Mouse (Mus musculus): ENCODE results near the gene Atp5c1. TPM values are rescaled to one million over a fixed set of nuclear protein-coding genes. Genes with fewer than 3 reads are reported as not detected.

Gene Atp5c1
- polyA plus RNA-seq, 1 experiment = 116 TPM

GRCm38 (mm10) chr2:10008593-10008992, 71.7 kb downstream of the Atp5c1 start:
- Histone ChIP-seq H3K4me1 (ENCODE audit: control insufficient read depth, insufficient read depth, insufficient read length) (peaks cover 2% of the 10 kb centered on the region; the same call in 1 of the 2 replicates), H3K27me3 (ENCODE audit: control insufficient read depth, insufficient read depth, low read length) (no peaks in the 10 kb centered on the region), H3K36me3 (ENCODE audit: control insufficient read depth, insufficient read depth, low read length) (no peaks in the 10 kb centered on the region), H3K4me3 (ENCODE audit: extremely low read depth, insufficient read depth, insufficient read length) (no peak overlapping the region), H3K27ac (ENCODE audit: insufficient read depth, low read length) (no peak overlapping the region)
- no peak for DNase-seq (ENCODE audit: low read depth in 1 of 2, low spot score in 2 of 2)
- TF ChIP-seq CTCF (IDR thresholded peaks at IDR 0.05; ENCODE audit: extremely low read depth, insufficient read depth, insufficient read length, insufficient replicate concordance) = no peak
- no peak for TF ChIP-seq POLR2A (IDR thresholded peaks at IDR 0.05; ENCODE audit: low read depth, low read length)
- WGBS = 84% methylated on average over 4 of the region's 4 CpGs

Other genes starting within 250 kb of the Atp5c1 start
- not detected in 2 replicates for gene 4930412O13Rik, start 199.3 kb downstream of the Atp5c1 start, polyA plus RNA-seq (2012; rRNA removed)
- not detected in 2 replicates for gene 9230102O04Rik, start 191.0 kb downstream of the Atp5c1 start, polyA plus RNA-seq (2012; rRNA removed)
- 5.9 and 9.6 TPM in 2 replicates for gene Gata3, start 190.5 kb downstream of the Atp5c1 start, polyA plus RNA-seq (2012; rRNA removed)
- 6.6 and 8.2 TPM in 2 replicates for gene Taf3, start 31.9 kb downstream of the Atp5c1 start, polyA plus RNA-seq (2012; rRNA removed)
- 2.2 and 2.7 TPM in 2 replicates for gene Kin, start 83 bp upstream of the Atp5c1 start, polyA plus RNA-seq (2012; rRNA removed)
- gene Itih2, start 50.9 kb upstream of the Atp5c1 start, polyA plus RNA-seq (2012; rRNA removed) = 0.14 and 0.19 TPM in 2 replicates
- gene Itih5, start 73.1 kb upstream of the Atp5c1 start, polyA plus RNA-seq (2012; rRNA removed) = 2.1 and 2.2 TPM in 2 replicates